Comparison of ENCODE assay signal across 1 mouse cellular context in the genomic region with DNA sequence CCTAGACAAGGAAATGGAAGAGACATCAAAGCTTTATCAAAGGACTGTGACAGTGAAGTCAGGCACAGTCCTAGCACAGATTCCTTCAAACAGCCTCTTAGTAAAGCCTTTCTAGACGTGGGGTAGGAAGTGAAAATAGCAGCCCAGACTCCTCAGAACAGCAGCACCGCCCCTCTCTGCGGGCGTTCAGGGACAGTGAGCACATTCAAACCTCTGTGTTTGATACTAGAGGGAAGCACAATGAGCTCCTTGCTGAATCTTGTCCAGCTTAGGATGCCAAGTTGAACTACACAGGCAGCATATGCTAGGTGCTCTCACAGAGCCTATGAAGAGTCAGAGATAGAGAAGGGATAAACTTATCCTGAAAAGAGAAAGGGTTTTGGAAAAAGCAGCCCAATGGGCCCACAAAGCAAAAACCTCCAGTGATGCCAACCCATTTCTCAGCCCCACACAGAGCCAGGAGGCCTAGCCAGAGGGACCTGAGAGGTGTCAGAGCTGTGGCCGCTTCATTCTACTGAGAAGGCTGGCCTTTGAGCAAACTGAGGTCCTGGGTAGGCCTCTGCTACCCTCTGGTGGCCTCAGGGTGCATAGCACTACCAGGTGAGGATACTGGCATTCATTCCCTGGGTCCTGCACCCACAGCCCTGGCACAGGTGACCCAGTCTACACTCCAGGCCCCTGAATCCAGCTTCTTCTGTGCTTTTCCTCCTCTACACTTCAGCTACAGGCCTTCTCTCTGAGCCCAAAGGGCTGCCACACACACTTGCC.
TF ChIP-seq lines count a peak whose summit lies in the region.

No protein-coding gene starts in this region.

TF ChIP-seq in MEL, 35 proteins besides CTCF, POLR2A, EP300 and RAD21:
- no peak for TF ChIP-seq POLR2AphosphoS5 (IDR thresholded peaks at IDR 0.05; ENCODE audit: borderline replicate concordance, low read depth, low read length)
- peak; percentile 95 for TF ChIP-seq ZC3H11A (IDR thresholded peaks at IDR 0.05; ENCODE audit: low read depth, low read length)
- TF ChIP-seq SMC3 (IDR thresholded peaks at IDR 0.05; ENCODE audit: low read depth, low read length), result peak; percentile 97
- peak; percentile 32; the same call in 1 of the 2 replicates for TF ChIP-seq TCF12 (IDR thresholded peaks at IDR 0.05; ENCODE audit: low read depth, low read length)
